Mouse (Mus musculus) right cerebral cortex, postnatal 36 days (tissue): ENCODE data around the gene Nop53.

Experiments
- DNase-seq, 2 experiments: peaks; one replicate each; pipeline ENCODE4 v3.0.0; 2022; ENCODE audit warnings: low spot score in 2 of 2, mixed read lengths in 1 of 2

Nop53 gene

DNA sequence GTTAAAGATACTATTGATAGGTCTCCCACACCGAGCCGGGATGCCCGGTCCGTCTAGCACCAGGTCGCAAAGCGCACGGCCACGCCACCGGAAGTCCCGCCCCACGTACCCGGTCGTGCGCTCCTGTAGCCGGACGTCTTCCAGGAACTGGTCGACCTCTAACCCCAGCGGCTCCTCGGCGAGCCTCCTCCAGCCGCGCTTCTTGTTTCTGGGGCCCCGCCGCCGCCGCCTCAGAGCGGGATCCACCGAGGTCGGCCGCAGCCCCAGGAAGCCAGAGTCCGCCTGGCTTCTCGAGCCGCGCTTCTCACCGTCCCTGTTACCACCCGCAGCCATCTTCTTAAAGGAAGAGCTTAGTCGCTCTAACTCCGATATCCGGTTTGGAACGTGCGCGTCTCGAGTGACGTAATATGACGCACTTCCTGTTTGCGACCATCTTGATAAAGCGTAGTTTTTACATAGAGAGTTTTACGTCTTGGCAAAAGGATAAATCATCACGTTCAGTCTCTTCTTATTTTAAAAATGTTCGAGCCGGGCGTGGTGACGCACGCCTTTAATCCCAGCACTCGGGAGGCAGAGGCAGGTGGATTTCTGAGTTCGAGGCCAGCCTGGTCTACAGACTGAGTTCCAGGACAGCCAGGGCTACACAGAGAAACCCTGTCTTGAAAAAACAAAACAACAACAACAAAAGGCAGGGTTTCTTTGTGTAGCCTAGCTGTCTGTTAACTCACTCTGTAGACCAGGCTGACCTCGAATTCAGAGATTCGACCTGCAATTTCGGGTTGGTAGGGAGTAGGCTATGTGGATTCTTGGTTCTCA lies at the start of gene Nop53:
TSS of gene Nop53 (minus strand) at position 354 of the 816 bp plus-strand sequence.
- peak; percentile 94 for DNase-seq

DNA sequence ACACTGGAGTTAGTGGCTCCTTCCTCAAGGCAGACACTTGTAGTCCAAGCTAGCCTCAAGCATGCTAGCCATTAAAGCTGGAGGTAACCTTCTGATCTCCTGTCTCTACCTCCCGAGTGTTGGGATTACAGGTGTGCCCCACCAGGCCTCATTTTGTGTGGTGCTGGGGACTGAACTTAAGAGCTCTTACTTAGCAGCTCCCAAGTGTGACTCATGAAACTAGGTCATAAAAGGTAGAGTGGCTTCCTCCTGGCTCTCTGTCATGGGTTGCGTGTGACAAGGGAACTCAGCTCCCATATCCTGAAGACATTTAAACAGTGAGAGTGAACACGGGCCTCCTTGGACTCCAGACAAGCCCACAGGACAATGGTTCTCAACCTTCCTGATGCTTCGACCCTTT lies 47.9 kb upstream of the Nop53 start:
- no peak for DNase-seq

DNA sequence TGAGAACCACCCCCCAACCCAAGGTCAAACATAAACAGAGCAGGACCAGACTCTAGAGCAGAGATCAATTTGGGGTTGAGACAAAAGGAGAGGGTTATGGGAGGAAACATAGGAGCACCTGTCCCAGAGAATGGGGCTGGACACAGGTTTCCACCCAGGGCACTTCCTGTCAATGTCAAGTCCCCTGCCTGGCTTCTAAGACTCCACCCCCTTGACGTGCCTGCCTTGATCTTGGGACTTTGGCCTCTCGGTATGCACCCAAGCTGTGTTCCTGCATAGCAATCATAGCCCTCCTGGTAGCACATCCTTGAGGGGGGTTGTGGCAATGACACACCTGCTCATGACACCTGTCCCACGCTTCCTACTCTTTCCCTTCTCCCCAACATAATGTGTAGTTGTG lies 47.3 kb upstream of the Nop53 start:
- DNase-seq, result no peak

DNA sequence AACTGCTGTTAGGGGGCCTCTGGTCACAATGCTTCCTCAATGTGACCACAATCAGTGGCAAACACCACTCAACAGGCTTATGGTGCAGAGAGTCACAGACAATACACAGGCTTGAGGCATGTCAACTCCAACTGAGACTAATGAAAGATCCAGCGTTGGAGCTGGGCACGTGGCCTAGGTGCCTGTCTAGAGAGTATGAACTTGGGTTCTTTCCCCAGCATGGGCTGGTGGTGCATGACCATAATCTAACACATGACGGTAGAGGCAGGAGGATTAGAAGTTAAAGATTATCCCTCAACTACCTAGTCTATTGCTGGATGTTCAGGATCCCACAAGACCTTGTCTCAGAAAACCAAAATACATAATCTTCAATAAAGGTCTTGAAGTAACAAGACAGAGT lies 45.9 kb upstream of the Nop53 start:
- DNase-seq, result no peak

DNA sequence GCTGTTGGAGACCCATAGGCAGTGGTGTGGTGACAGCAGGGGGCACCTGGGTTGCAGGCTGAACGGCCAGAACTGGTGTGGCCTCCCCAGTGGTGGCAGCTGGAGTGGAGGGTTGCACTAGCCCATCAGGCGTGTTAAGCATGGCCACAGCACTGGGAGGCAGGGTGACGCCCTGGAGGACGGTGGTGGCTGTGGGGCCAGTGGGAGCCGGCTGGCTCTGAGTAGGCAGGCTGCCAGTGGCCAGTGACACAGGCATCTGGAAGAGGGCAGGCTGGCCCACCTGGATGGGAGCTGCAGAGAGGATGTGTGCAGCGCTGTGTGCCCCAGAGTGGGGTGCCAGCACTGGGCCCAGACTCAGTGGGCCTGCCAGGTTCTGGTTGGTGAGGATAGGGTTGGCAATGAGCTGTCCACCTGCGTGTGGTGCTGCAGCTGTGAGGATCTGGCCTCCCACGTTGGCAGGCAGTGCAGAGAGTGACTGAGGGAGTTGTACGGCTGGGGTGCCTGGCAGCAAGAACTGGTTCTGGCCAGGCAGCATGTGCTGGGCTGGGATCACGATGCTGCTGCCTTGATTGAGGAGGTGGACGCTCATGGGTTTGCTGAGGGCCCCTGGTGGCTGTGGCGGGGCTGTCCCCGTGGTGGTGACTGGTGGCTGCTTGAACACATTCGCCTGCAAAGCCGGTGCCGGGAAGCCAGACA lies 41.9 kb upstream of the Nop53 start:
- DNase-seq, result no peak

DNA sequence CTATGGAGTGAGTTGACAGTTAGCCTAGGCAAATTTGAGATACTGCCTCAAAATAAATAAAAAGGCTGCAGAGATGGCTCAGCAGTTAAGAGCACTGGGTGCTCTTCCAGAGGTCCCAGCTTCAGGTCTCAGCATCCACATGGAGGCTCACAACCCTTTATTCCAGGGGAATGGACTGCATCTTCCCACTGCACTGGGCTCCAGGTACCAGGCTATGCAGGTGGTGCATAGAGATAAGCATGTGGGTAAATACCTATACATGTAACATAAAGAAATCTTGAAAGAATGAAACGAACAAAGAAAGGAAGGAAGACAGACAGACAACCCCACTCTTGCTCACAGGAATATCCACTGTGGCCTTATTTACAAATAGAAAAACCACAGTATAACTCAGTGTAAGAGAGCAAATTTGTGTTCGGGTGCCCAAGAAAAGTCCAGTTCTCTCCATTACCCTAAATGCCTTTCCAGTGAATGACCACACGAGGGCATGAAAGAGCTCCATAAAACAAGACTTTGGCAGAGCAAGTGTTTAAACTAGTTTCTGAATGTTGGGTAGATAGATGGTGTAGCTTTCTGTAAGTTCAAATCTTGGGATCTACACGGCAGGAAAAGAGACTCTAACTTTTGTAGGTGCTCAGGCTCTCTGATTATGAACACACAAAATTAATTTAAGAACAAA lies 37.0 kb upstream of the Nop53 start:
- DNase-seq, result no peak

DNA sequence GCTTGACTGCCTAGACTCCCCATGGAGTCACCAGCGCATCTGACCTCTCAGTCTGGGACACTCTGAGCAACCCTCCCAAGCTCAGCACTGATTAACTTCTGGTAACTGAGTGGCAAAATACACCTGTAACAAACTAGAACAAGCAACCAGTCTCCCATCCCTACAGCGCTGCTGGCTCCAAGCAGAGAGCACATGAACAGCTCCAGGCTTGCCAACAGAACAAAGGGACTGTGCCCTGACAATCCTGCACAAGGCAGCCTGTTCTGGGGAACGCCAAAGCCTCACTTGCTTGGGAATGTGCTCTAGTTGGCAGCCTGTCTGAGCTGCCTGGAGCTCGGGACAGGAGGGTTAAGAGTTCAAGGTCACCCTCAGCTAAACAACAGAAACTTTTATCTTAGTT lies 35.7 kb upstream of the Nop53 start:
- DNase-seq, result no peak

DNA sequence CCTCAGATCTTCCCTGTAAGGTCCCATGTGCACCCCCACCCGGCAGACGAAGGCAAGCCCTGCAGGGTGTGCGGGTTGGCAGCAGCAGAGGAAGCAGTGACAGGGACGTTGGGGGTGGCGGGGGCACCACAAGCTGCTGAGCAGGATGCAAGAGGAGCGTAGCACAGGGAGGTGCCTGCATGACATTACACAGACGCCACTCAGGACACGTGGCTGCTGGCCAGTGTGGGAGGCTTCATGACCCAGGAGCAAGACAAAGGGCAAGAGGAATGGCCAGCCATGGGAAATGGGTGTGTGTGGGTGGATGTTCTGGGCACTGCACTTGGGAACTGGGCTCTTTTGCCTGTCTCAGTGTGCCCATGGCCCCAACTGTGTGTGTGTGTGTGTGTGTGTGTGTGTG lies 34.4 kb upstream of the Nop53 start:
- peak in 1 of 2 experiments; percentile 67 for DNase-seq

DNA sequence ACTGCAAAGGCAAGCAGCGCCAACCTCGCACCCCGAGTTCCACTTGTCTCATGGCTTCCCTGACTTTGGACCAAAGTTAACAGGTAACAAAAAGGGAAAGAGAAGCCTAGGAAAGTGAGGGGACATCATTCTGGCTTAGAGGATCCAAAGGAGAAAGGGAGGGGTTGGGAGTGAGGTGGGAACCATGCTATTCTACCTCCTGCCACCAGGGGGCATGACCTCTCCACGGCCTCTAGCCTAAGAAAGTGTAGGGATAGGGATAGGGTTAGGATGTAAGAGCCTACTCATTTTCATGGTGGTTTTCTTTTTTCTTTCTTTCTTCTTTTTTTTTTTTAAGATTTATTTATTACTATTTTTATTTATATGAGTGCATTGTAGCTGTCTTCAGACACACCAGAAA lies 30.0 kb upstream of the Nop53 start:
- DNase-seq, result no peak

DNA sequence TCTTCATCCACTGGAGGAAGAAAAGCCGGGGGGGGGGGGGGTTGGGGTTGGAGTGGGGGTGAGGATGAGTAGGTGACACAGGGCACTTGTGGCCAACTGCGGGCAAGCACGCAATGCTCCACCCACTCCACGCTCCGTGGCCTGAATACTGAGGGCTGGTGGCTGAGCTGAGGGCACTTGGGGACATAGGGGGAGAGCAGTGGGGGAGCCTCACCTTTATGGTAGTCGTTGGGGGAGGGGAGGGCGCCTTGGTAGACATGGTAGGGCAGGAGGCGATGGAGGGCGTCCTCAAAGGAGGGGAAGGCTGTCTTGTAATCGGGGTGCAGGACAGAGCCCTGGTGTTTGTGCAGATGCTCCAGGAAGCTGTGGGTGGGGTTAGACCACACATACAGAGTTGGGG lies 29.6 kb upstream of the Nop53 start:
- DNase-seq, result no peak

DNA sequence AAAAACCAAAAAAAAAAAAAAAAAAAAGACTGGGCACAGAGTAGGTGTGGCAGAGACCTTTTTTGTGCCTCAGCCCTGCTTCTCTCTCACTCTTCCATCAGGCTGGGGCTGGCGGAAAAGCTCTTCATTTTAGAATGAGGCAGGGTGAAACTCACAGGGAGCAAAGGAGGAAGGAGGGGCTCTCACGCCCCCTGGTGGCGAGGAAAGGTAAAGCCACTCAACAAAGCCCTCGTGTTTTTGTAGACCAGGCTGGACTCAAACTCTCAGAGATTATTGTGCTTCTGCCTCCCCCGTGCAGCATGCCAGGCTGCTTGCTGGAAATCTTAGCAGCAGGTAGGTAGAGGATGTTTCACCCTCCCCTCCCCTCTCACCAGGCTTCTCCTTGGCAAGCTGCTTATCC lies 28.8 kb upstream of the Nop53 start:
- no peak for DNase-seq

DNA sequence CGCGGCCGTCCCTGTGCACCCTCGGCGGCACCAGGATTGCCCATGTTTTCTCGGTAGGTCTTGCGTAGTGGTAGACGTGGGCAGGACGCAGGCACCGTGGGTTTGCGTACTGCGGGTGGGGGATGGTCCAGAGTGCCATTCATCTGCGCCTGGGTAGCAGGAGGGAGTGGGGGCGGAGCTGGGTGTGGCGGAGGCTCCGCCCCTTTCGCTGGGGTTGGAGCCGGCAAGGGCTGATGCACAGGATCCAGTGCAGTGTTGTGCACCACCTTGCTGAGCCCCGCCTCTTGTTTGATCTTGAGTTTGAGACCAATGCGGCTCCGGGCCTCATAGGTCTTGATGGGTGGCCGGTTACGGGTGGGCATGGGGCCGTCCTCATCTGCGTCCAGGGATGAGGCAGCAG lies 26.4 kb upstream of the Nop53 start:
- DNase-seq, result no peak

DNA sequence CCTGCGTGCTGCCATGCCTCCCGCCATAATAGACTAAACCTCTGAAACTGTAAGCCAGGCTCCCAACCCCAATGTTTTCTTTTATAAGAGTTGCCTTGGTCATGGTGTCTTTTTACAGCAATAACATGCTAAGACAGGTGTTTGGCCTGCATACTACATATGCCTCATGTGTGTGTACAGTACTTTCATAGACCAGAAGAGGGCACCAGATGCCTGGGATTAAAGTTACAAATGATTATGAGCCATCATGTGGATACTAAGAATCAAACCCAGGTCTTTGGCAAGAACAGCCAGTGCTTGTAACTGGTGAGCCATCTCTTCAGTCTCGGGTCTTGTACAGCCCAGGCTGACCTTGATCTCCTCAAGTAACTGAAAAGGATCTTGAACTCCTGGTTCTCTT lies 23.8 kb upstream of the Nop53 start:
- no peak for DNase-seq

DNA sequence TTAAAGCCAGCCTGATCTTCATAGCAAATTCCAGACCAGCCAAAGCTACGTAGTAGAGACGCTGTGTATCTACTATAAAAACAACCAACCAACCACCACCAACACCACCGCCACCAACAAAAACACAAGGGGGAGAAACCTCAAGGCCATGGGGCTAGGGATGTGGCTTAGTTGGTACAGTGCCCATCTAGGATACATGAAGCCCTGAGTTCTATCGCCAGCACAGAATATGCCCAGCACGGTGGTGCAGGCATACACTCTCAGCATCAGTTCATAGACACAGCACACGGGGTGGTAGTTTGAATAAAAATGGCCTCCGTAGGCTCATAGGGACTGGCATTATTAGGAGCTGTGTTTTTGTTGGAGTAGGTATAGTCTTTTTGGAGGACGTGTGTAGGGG lies 22.4 kb upstream of the Nop53 start:
- no peak for DNase-seq

DNA sequence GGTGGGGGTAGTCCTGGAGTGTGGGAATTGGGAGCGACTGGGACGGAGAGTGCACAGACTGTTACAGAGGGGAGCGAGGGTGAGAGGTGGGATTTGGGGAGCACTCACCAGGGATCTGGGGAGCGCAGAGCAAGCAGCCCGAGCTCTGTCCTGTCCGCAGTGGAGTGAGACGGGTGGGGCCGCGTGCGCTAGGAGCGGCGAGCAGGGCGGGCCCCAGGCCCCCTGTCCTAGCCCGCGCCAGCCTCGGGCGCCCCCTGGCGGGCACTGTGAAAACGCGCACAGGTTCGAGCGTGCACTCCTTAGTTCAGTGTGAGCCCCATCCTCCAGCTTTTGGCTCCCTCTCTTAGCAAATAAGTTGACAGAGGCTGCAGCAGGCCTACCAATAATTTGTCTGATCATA lies 21.4 kb upstream of the Nop53 start, which contains the start of gene Ehd2:
TSS of gene Ehd2 (minus strand) at position 256 of the 400 bp plus-strand sequence.
- DNase-seq, result no peak

DNA sequence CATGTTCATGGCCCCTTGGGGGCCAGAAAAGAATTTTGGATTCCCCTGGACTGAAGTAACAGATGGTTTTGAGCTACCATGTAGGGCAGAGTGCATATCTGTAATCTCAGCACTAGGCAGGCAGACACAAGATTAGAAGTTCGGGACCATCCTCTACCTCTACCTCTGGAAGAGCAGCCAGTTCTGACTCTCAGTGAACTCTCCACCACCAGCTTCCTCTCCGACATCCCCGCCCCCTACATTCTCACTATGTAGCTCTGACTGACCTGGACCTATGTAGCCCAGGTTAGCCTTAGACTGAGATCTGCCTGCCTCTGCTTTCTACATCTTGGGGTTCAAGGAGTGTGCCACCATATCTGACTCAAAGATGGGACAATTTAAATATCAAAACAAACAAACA lies 20.6 kb upstream of the Nop53 start:
- DNase-seq, result no peak

DNA sequence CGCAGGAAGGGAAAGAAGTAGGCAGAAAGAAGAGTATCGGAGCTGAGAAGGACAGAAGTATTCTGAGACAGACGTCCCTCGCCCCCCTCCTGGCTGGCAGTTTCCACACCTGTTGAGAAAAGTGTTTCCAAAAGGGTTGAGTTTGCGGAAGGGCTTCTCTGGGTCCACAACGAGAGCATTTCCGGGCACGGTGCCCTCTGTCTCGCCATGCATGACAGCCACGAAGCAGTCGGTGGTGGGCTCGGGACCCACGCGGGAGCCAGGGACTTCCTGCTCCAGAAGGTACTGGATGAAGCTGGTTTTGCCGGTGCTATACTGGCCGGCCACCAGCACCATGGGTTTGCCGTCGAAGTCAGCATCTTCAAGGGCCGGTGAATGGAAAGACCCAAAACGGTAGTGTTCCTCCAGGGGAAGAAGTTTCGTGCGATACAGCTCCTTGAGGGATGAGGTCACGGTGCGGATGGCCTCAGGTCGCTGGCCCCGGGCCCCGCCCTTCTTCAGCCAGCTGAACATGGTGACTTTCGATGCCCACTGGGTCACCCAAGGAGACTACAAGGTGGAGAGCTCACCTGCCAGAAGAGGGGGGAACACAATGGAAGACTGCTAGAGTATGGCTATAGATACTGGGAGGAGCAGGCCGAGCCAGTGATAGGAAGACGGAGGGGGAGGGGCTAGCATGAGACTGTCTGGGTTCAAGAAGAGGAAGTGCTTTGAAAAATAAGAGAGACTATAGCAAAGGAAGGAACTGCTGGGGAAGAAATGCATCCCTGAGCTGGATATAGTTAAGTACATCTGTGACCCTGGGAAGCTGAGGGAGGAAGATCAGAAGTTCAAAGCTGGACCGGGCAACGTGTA lies 18.2 kb upstream of the Nop53 start:
- no peak for DNase-seq

DNA sequence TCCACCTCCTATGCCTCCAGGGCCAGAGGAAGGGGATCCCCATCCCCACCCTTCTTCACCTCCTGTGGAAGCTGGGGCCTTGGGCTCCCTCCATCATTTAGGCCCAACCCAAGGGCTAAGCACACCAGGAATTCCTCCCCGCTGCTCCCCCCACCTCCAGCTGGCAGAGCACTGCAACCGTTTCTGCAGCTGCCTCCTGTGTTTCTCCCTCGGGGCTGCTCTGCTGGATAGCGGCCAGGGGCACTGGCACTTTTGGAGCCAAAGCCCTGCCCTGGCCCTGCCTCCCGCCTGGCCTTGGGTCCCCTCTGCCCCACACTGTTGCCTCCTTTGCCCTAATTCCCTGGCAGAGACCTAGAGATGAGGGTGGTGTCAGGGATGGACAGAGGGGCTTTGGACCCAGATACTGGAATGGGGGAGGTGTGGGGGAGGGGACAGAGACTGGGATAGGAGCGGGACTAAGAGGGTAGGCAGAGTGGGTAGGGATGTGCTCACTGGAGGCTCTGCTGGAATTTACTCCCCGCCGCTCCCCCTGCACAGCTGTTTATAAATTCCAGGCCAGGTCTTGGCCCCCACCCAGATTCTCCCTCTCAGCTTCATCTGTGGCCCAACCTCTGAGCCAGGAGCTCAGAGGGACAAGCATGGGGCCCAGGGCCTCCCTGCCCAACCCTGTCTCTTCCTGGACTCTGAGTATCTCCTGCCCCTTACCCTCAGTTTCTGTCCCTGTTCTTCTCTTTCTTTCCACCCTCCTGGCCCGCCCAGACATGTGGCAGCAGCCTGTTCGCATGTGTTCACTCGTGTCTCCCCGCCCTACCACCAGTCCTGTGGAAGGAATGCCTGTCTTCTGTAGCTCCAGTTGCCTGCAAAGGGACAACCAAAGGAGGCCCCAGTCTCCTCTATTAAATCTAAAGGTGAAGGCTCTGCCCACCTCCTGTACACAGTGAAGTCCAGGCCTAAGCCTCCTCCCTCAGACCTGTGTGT lies 16.7 kb upstream of the Nop53 start:
- no peak for DNase-seq

DNA sequence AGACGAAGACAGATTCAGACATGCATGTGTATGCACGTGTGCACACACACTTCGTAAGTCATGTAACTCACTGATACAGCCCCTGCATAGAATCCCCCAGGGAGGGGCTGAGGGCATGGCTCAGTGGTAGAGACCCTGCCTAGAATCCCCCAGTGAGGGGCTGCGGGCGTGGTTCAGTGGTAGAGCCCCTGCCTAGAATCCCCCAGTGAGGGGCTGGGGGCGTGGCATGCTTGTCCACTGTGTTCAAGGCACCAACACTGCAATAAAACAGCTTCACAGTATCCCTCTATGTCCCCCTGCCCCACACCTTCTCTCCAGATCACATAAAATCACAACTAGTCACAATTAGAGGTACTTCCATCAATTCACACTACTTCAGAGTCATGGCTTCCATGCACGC lies 15.9 kb upstream of the Nop53 start:
- no peak for DNase-seq

DNA sequence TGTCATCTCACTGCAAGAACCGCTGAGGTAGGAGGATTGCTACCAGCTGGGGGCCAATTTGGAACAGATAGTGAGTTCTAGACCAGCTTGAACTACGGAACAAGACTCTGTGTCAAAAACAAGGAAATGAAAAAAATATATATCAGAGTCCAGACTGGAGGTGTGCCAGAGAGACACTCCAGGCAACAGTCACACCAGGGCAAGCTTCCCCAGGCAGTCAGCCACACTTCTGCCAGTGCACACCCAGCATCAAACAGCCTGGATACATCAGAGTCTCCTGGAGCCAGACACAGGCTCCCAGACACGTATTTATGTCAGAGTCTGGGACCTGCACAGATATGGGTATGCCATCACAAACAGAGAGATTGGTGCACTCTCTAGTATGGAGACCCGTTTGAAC lies 15.4 kb upstream of the Nop53 start:
- DNase-seq, result no peak

DNA sequence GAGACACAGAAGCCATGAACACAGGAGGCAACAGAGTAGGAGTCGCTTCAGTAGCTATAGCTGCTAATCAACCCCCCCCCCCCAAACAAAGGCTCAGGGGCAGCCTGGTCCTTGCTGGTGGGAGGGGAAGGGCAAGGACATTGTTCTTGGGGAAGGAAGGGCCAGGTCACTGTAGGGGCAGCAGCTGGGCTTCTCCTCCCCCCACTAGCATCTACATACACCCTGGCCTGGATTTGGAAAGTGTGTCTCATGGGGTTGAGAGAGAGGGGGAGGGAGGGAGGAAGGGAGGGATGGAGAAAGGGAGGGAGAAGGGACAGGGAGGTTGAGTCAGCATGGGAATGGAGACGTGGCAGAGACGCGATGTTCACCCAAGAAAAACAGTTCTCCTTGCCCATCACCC lies 14.8 kb upstream of the Nop53 start:
- no peak for DNase-seq
